Mouse (Mus musculus): ENCODE measurements at regions not wholly inside any gene's neighbourhood (a gene's known extent, or its start where the extent isn't known, plus 50 kb on each side); places are given as distances from the start of the nearest gene placed in this dataset.

DNA sequence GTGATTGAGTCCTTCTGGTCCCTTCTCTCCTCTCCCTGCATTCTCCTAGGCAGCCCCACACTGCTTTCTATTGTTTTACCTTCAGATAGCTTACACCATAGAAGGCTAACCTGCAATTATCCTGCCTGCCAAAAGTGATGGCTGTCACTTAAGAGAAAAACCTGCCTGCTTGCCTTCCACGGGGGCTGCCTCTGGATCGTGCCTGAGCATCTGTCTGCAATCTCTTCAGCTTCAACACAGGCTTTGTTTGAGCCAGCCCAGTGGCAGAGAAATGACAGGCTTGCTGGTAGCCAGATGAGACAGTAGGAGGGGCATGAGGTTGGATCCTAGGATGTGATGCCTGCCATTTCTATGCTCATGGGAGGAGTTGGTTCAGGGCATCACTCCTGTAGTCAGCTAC lies 345.2 kb upstream of the Tshz3 start:
- Histone ChIP-seq H3K4me3 (ENCODE audit: control insufficient read depth, low read depth, low read length) (no peak overlapping the region), H3K36me3 (ENCODE audit: control insufficient read depth, insufficient read depth, low read length) (no peaks in the 10 kb centered on the region), H3K4me1 (ENCODE audit: control insufficient read depth, insufficient read depth, low read length) (no peaks in the 10 kb centered on the region), H3K27ac (ENCODE audit: control insufficient read depth, insufficient read depth, low read depth, low read length) (no peak overlapping the region), H3K27me3 (ENCODE audit: control insufficient read depth, insufficient read depth, low read length) (no peaks in the 10 kb centered on the region)
- TF ChIP-seq CTCF (IDR thresholded peaks at IDR 0.05; ENCODE audit: control insufficient read depth, insufficient read depth, insufficient replicate concordance, low read depth, low read length) (no peak), POLR2A (IDR thresholded peaks at IDR 0.05; ENCODE audit: control insufficient read depth, low read depth, low read length) (no peak)

DNA sequence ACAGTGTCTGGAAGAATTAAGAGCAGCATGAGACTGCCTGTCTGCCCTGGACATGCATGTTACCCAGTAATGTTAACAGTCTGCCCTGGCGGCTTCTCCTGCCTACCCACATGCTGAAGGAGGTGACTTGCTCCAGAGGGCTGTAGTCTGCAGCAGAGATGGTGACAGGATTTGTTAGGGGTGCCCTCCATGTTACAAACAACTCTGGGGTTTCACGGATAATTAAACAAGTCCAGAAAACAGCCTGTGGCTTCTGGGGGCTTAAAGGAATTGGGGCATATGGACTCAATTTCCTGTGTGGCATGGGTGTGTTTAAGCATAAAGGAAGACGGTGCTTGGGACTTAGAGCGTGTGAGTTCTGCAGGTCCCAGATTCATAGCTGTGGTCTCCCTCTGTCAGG lies 347.3 kb upstream of the Tshz3 start:
- no peak for TF ChIP-seq POLR2A (IDR thresholded peaks at IDR 0.05; ENCODE audit: control insufficient read depth, low read depth, low read length)
- no peak for TF ChIP-seq CTCF (IDR thresholded peaks at IDR 0.05; ENCODE audit: control insufficient read depth, insufficient read depth, insufficient replicate concordance, low read depth, low read length)
- no peak overlapping the region for H3K4me3 ChIP-seq (ENCODE audit: control insufficient read depth, low read depth, low read length)
- H3K27ac ChIP-seq (ENCODE audit: control insufficient read depth, insufficient read depth, low read depth, low read length), result no peak overlapping the region
- H3K4me1 ChIP-seq (ENCODE audit: control insufficient read depth, insufficient read depth, low read length), result no peaks in the 10 kb centered on the region
- H3K27me3 ChIP-seq (ENCODE audit: control insufficient read depth, insufficient read depth, low read length), result no peaks in the 10 kb centered on the region
- no peaks in the 10 kb centered on the region for H3K36me3 ChIP-seq (ENCODE audit: control insufficient read depth, insufficient read depth, low read length)

DNA sequence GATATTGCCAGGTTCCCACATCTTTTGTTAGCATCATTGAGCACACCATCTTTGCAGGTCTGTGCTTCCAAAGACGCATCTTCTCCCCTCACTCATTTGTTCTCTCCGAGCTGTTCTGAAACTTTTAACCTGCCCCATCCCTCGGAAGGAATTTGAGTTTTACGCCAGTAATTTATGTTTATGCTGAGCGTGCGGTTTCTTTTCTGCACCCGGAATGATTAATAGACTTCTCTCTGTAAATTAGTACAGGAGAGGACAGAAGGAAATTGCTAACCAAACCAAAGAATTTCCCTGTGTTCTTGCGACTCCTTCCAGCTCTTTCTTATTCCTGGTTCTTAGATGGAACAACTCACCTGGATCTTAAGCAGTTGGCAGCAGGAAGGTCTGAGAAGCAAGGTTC lies 349.7 kb upstream of the Tshz3 start:
- no peaks in the 10 kb centered on the region for H3K4me1 ChIP-seq (ENCODE audit: control insufficient read depth, insufficient read depth, low read length)
- no peaks in the 10 kb centered on the region for H3K36me3 ChIP-seq (ENCODE audit: control insufficient read depth, insufficient read depth, low read length)
- no peaks in the 10 kb centered on the region for H3K27me3 ChIP-seq (ENCODE audit: control insufficient read depth, insufficient read depth, low read length)
- H3K27ac ChIP-seq (ENCODE audit: control insufficient read depth, insufficient read depth, low read depth, low read length), result no peak overlapping the region
- no peak overlapping the region for H3K4me3 ChIP-seq (ENCODE audit: control insufficient read depth, low read depth, low read length)
- no peak for TF ChIP-seq CTCF (IDR thresholded peaks at IDR 0.05; ENCODE audit: control insufficient read depth, insufficient read depth, insufficient replicate concordance, low read depth, low read length)
- no peak for TF ChIP-seq POLR2A (IDR thresholded peaks at IDR 0.05; ENCODE audit: control insufficient read depth, low read depth, low read length)

DNA sequence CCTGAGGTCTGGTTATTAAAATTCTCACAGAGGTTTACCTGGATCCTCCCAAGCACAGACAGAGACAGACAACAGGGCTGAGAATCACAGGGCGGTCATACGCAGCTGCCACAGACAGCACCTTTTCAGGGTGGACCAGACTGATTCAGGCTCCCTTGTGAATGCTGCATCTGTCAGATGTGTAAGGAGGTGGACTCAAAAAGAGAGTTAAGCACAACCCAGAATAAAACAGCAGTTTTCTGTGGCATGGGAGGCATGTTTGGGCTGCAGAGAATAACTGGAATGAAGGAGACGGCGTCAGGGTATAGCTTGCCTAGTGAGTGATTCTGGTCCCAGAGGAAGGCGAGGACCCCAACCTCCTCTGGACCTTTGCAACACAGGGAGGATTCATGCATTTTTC lies 363.1 kb upstream of the Tshz3 start:
- H3K27me3 ChIP-seq (ENCODE audit: control insufficient read depth, insufficient read depth, low read length), result no peaks in the 10 kb centered on the region
- no peak overlapping the region for H3K27ac ChIP-seq (ENCODE audit: control insufficient read depth, insufficient read depth, low read depth, low read length)
- no peaks in the 10 kb centered on the region for H3K4me1 ChIP-seq (ENCODE audit: control insufficient read depth, insufficient read depth, low read length)
- H3K4me3 ChIP-seq (ENCODE audit: control insufficient read depth, low read depth, low read length), result no peak overlapping the region
- no peak for TF ChIP-seq POLR2A (IDR thresholded peaks at IDR 0.05; ENCODE audit: control insufficient read depth, low read depth, low read length)
- no peak for TF ChIP-seq CTCF (IDR thresholded peaks at IDR 0.05; ENCODE audit: control insufficient read depth, insufficient read depth, insufficient replicate concordance, low read depth, low read length)
- no peaks in the 10 kb centered on the region for H3K36me3 ChIP-seq (ENCODE audit: control insufficient read depth, insufficient read depth, low read length)

DNA sequence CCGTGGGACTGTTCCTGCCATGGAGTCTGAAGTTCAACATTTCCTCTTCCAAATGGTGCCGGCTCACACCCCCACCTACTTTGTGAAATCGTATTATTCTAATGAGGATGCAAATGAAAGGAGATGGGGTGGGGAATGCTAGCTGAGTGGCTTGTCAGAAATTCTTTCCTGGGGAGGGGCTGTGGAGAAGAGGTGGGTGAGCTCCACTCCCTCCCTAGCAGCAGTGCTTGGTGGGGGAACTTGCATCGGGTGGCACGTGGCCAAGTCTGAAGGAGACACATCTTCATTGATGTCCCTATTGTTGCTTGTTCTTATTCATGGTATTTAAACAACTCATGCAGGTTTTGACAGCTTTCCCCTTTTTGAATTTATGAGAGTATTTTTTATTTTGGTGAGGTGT lies 363.8 kb upstream of the Tshz3 start:
- H3K27ac ChIP-seq (ENCODE audit: control insufficient read depth, insufficient read depth, low read depth, low read length), result no peak overlapping the region
- TF ChIP-seq CTCF (IDR thresholded peaks at IDR 0.05; ENCODE audit: control insufficient read depth, insufficient read depth, insufficient replicate concordance, low read depth, low read length) (no peak), POLR2A (IDR thresholded peaks at IDR 0.05; ENCODE audit: control insufficient read depth, low read depth, low read length) (no peak)

DNA sequence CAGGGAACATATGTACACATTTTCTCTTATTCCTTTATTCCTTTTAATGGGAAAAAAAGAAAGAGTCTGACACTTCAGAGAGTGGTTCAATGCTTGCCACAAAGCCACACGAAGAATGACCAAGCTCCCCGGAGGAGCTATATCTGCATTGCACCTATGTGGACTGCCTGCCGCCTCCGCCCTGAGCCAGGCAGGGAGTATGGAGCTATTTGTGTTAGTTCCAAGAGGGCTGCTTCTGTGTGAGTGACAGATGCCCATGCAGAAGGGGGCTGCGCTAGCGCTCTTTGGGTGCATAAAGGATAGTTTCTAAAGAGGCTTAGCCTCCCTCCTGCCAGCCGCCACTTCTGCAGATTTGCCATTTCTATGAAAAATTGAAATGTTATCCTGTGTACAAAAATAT lies 365.3 kb upstream of the Tshz3 start:
- Histone ChIP-seq H3K36me3 (ENCODE audit: control insufficient read depth, insufficient read depth, low read length) (no peaks in the 10 kb centered on the region), H3K4me3 (ENCODE audit: control insufficient read depth, low read depth, low read length) (no peak overlapping the region), H3K27ac (ENCODE audit: control insufficient read depth, insufficient read depth, low read depth, low read length) (no peak overlapping the region), H3K27me3 (ENCODE audit: control insufficient read depth, insufficient read depth, low read length) (no peaks in the 10 kb centered on the region), H3K4me1 (ENCODE audit: control insufficient read depth, insufficient read depth, low read length) (no peaks in the 10 kb centered on the region)
- TF ChIP-seq CTCF (IDR thresholded peaks at IDR 0.05; ENCODE audit: control insufficient read depth, insufficient read depth, insufficient replicate concordance, low read depth, low read length) (no peak), POLR2A (IDR thresholded peaks at IDR 0.05; ENCODE audit: control insufficient read depth, low read depth, low read length) (no peak)

More for the DNA sequence above, 363.8 kb upstream of the Tshz3 start:
- Histone ChIP-seq H3K27me3 (ENCODE audit: control insufficient read depth, insufficient read depth, low read length) (no peaks in the 10 kb centered on the region), H3K4me1 (ENCODE audit: control insufficient read depth, insufficient read depth, low read length) (no peaks in the 10 kb centered on the region), H3K4me3 (ENCODE audit: control insufficient read depth, low read depth, low read length) (no peak overlapping the region), H3K36me3 (ENCODE audit: control insufficient read depth, insufficient read depth, low read length) (no peaks in the 10 kb centered on the region)

DNA sequence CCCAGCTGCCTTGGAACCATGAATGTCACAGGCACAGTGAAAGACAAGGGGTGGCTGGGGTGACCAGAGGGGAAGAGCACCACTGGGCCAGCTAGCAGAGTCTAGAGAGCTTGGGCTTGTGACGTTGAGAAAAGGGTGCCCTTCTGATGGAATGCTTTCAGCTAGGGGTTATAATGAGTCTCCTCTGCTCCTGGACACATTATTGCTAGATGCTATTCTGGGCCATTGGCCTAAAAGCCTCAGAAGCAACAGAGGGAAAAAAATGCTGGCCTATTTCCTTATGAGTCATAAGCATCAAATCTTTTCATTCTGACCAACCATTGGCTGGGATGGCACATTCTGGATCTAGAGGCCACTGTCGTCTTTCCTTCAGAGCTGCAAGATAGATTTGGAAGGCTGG lies 369.8 kb upstream of the Tshz3 start:
- Histone ChIP-seq H3K4me3 (ENCODE audit: control insufficient read depth, low read depth, low read length) (no peak overlapping the region), H3K27ac (ENCODE audit: control insufficient read depth, insufficient read depth, low read depth, low read length) (no peak overlapping the region), H3K36me3 (ENCODE audit: control insufficient read depth, insufficient read depth, low read length) (no peaks in the 10 kb centered on the region), H3K27me3 (ENCODE audit: control insufficient read depth, insufficient read depth, low read length) (no peaks in the 10 kb centered on the region), H3K4me1 (ENCODE audit: control insufficient read depth, insufficient read depth, low read length) (no peaks in the 10 kb centered on the region)
- TF ChIP-seq POLR2A (IDR thresholded peaks at IDR 0.05; ENCODE audit: control insufficient read depth, low read depth, low read length) (no peak), CTCF (IDR thresholded peaks at IDR 0.05; ENCODE audit: control insufficient read depth, insufficient read depth, insufficient replicate concordance, low read depth, low read length) (no peak)

DNA sequence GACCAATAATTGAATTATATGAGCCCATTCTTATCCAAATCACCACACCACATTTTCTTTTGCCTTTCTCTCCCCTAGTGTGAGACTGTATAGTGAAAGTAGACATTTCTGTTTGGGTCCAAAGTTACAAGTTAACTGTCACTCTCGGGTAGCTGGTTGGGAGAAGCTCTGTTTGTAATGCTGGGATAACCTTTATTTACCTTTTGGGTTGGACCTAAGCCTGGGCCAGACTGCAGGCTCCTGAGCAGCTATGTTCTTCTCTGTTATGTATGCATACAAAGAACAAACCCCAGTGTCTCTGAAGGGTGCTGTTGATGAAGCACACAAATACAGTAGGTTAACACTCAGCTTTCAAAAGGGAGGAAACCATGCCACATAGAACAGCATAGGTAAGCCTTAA lies 373.9 kb upstream of the Tshz3 start:
- no peak overlapping the region for H3K27ac ChIP-seq (ENCODE audit: control insufficient read depth, insufficient read depth, low read depth, low read length)
- no peak for TF ChIP-seq CTCF (IDR thresholded peaks at IDR 0.05; ENCODE audit: control insufficient read depth, insufficient read depth, insufficient replicate concordance, low read depth, low read length)
- no peaks in the 10 kb centered on the region for H3K27me3 ChIP-seq (ENCODE audit: control insufficient read depth, insufficient read depth, low read length)
- H3K36me3 ChIP-seq (ENCODE audit: control insufficient read depth, insufficient read depth, low read length), result no peaks in the 10 kb centered on the region
- H3K4me3 ChIP-seq (ENCODE audit: control insufficient read depth, low read depth, low read length), result no peak overlapping the region
- no peaks in the 10 kb centered on the region for H3K4me1 ChIP-seq (ENCODE audit: control insufficient read depth, insufficient read depth, low read length)

All from testis, adult 2 months (tissue).